Comparison of ENCODE assay signal across 16 mouse cellular contexts in the genomic region with DNA sequence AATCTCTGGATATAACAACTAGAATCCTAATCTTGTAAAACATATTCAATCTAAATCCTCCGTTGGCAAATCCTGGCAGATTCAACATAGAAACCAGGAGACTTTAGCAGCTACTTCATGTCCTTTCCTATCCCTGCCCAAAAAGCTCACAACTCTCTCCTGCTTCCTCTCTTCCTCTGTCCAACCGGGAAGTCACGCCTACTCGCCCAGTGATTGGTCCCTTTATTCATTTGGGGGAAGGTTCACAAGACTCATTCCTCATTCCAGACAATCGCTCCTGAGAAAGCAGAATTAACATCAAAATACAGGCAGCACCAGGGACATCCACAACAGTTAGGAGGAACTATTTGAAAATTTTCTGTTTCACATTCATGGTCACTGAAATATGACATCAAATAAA.
A peak's percentile ranks its signal among the peaks of the same experiment; 100 is the strongest.
DNase-seq lines count a peak whose midpoint lies in the region; ATAC-seq and TF ChIP-seq lines count a peak whose summit lies in the region.
"Had no signal": no experiment of that assay in that cellular context is flagged by ENCODE, and none has a peak within 500 bp of the region (broad histone marks: within the 10 kb centered on the region; RNA-seq: fewer than 3 reads in every experiment).

No protein-coding gene starts in this region.

- no peak overlapping the region for H3K4me2 ChIP-seq in embryonic facial prominence, embryonic 11.5 days (ENCODE audit: low read depth, low read length)
- 0 out of 2 replicates have a peak overlapping the region, but pooled peaks have one; percentile 20 for H3K4me2 ChIP-seq in embryonic facial prominence, embryonic 13.5 days
- no peak overlapping the region for H3K4me2 ChIP-seq in midbrain, embryonic 13.5 days (replicated peaks)
- H3K4me2 ChIP-seq: embryonic facial prominence, embryonic 15.5 days; heart, embryonic 11.5 days; liver, embryonic 11.5 days had no signal

- no peaks in the 10 kb centered on the region for H3K4me1 ChIP-seq in embryonic facial prominence, embryonic 11.5 days (ENCODE audit: control insufficient read depth, insufficient read depth, low read length)
- 0 out of 2 replicates have a peak, but pooled peaks cover 6% of the 10 kb centered on the region for H3K4me1 ChIP-seq in embryonic facial prominence, embryonic 10.5 days
- H3K4me1 ChIP-seq in ES-E14 (ENCODE audit: control insufficient read depth in 2 of 2, insufficient read depth in 2 of 2, low read length in 2 of 2, poor library complexity in 1 of 2): 0 out of 4 replicates have a peak, but pooled peaks cover 0 to 3% of the 10 kb centered on the region in 2 experiments
- peaks cover 10% of the 10 kb centered on the region for H3K4me1 ChIP-seq in embryonic facial prominence, embryonic 13.5 days
- H3K4me1 ChIP-seq in midbrain, embryonic 13.5 days (replicated peaks): no peaks in the 10 kb centered on the region
- H3K4me1 ChIP-seq: embryonic facial prominence, embryonic 15.5 days had no signal

- WGBS in embryonic facial prominence, embryonic 11.5 days: 14% methylated on average over 5 of the region's 5 CpGs
- WGBS in embryonic facial prominence, embryonic 10.5 days: 24% methylated on average over 5 of the region's 5 CpGs
- WGBS in embryonic facial prominence, embryonic 13.5 days: 20% methylated on average over 5 of the region's 5 CpGs
- WGBS in midbrain, embryonic 13.5 days: 16% methylated on average over 5 of the region's 5 CpGs

- H3K9ac ChIP-seq in embryonic facial prominence, embryonic 11.5 days (replicated peaks; ENCODE audit: low read length): no peak overlapping the region
- H3K9ac ChIP-seq in ES-E14 (ENCODE audit: insufficient read depth, low read depth, low read length, poor library complexity, severe bottlenecking): no peak overlapping the region
- H3K9ac ChIP-seq in embryonic facial prominence, embryonic 13.5 days: no peak overlapping the region
- no peak overlapping the region for H3K9ac ChIP-seq in midbrain, embryonic 13.5 days (replicated peaks)
- H3K9ac ChIP-seq: embryonic facial prominence, embryonic 15.5 days had no signal

- H3K4me3 ChIP-seq in embryonic facial prominence, embryonic 11.5 days (ENCODE audit: low read depth, low read length): no peak overlapping the region
- H3K4me3 ChIP-seq in embryonic facial prominence, embryonic 10.5 days: no peak overlapping the region
- no peak overlapping the region for H3K4me3 ChIP-seq in ES-E14 (ENCODE audit: insufficient read depth in 1 of 2, low read depth in 1 of 2, low read length in 2 of 2, poor library complexity in 1 of 2, severe bottlenecking in 1 of 2)
- no peak overlapping the region for H3K4me3 ChIP-seq in embryonic facial prominence, embryonic 13.5 days
- H3K4me3 ChIP-seq in midbrain, embryonic 13.5 days (replicated peaks): no peak overlapping the region
- H3K4me3 ChIP-seq: embryonic facial prominence, embryonic 15.5 days; left cerebral cortex, adult 2 months had no signal

- peak; percentile 4 for DNase-seq in embryonic facial prominence, embryonic 11.5 days (ENCODE audit: low spot score)
- no peak for DNase-seq in embryonic facial prominence, embryonic 10.5 days (ENCODE audit: low spot score)
- DNase-seq in ES-E14 (ENCODE audit: low read depth, low spot score): peak; percentile 19
- no peak for DNase-seq in urinary bladder, postnatal 4 days (ENCODE audit: low spot score in 2 of 2)
- no peak for DNase-seq in urinary bladder, postnatal 14 days (ENCODE audit: low spot score)
- DNase-seq in gastrocnemius, adult 8-10 months (ENCODE audit: low spot score in 2 of 2): no peak
- DNase-seq: adrenal gland, postnatal 25 days; B cell, adult 2 months; kidney, postnatal 25 days; lung, postnatal 36 days had no signal

- no peaks in the 10 kb centered on the region for H3K9me3 ChIP-seq in embryonic facial prominence, embryonic 11.5 days (replicated peaks; ENCODE audit: control insufficient read depth, low read length)
- H3K9me3 ChIP-seq in embryonic facial prominence, embryonic 10.5 days: no peaks in the 10 kb centered on the region
- H3K9me3 ChIP-seq in ES-E14 (ENCODE audit: control insufficient read depth, insufficient read depth, low read depth, low read length): no peaks in the 10 kb centered on the region
- H3K9me3 ChIP-seq in embryonic facial prominence, embryonic 13.5 days: no peaks in the 10 kb centered on the region
- H3K9me3 ChIP-seq in midbrain, embryonic 13.5 days: no peaks in the 10 kb centered on the region
- H3K9me3 ChIP-seq: embryonic facial prominence, embryonic 15.5 days had no signal

- in situ Hi-C loops in ES-E14 (cut with MboI; ENCODE audit: low sequenced_read_pairs in 2 of 2, unreplicated experiment in 2 of 2): no loop called here

- no peaks in the 10 kb centered on the region for H3K27me3 ChIP-seq in embryonic facial prominence, embryonic 11.5 days (ENCODE audit: control insufficient read depth, insufficient read depth, low read length)
- H3K27me3 ChIP-seq in embryonic facial prominence, embryonic 10.5 days (replicated peaks; ENCODE audit: low read depth, poor library complexity, severe bottlenecking): no peaks in the 10 kb centered on the region
- no peaks in the 10 kb centered on the region for H3K27me3 ChIP-seq in embryonic facial prominence, embryonic 13.5 days
- H3K27me3 ChIP-seq in midbrain, embryonic 13.5 days: no peaks in the 10 kb centered on the region
- H3K27me3 ChIP-seq: embryonic facial prominence, embryonic 15.5 days had no signal

- H3K27ac ChIP-seq in embryonic facial prominence, embryonic 11.5 days (replicated peaks; ENCODE audit: low read depth, low read length): no peak overlapping the region
- H3K27ac ChIP-seq in embryonic facial prominence, embryonic 10.5 days (replicated peaks): no peak overlapping the region
- H3K27ac ChIP-seq in ES-E14 (ENCODE audit: insufficient read depth, low read depth, low read length, poor library complexity, severe bottlenecking): no peak overlapping the region
- H3K27ac ChIP-seq in embryonic facial prominence, embryonic 13.5 days: no peak overlapping the region; the same call in 1 of the 2 replicates
- no peak overlapping the region for H3K27ac ChIP-seq in midbrain, embryonic 13.5 days
- H3K27ac ChIP-seq: embryonic facial prominence, embryonic 15.5 days; left cerebral cortex, adult 2 months had no signal

- no peak for ATAC-seq in embryonic facial prominence, embryonic 11.5 days (replicated peaks; ENCODE audit: insufficient number of reproducible peaks, low FRiP score, low TSS enrichment, low read depth)
- ATAC-seq in embryonic facial prominence, embryonic 13.5 days (ENCODE audit: insufficient number of reproducible peaks, insufficient read depth, low FRiP score, low TSS enrichment, low read depth): no peak
- ATAC-seq in midbrain, embryonic 13.5 days: 0 out of 2 replicates have a peak, but pooled peaks have one; percentile 37

- H3K36me3 ChIP-seq in embryonic facial prominence, embryonic 11.5 days (replicated peaks; ENCODE audit: control insufficient read depth, insufficient read depth, low read depth, low read length): no peaks in the 10 kb centered on the region
- H3K36me3 ChIP-seq in embryonic facial prominence, embryonic 10.5 days (replicated peaks): no peaks in the 10 kb centered on the region
- H3K36me3 ChIP-seq in ES-E14 (ENCODE audit: control insufficient read depth, insufficient read depth, low read length, poor library complexity, severe bottlenecking): no peaks in the 10 kb centered on the region
- no peaks in the 10 kb centered on the region for H3K36me3 ChIP-seq in embryonic facial prominence, embryonic 13.5 days
- H3K36me3 ChIP-seq in midbrain, embryonic 13.5 days: no peaks in the 10 kb centered on the region
- H3K36me3 ChIP-seq: embryonic facial prominence, embryonic 15.5 days had no signal

TF ChIP-seq in ES-E14, 5 proteins besides CTCF, POLR2A, EP300 and RAD21:
- no peak for TF ChIP-seq CHD2 (IDR thresholded peaks at IDR 0.05; ENCODE audit: low read depth, low read length)
- TF ChIP-seq HCFC1 (IDR thresholded peaks at IDR 0.05; ENCODE audit: borderline replicate concordance, insufficient read depth, low read length): no peak
- no peak for TF ChIP-seq MAFK (IDR thresholded peaks at IDR 0.05; ENCODE audit: insufficient read depth, low read depth, low read length)
- TF ChIP-seq ZNF384 (IDR thresholded peaks at IDR 0.05; ENCODE audit: low read depth, low read length): no peak
- no peak for TF ChIP-seq ZC3H11A (IDR thresholded peaks at IDR 0.05; ENCODE audit: borderline replicate concordance, low read depth, low read length)

Comparison
In these comparisons a context has a peak if more than half of its experiments do, and no peak if none do; other contexts are left out.
1. DNase-seq: peak in embryonic facial prominence, embryonic 11.5 days (single experiment) and ES-E14 (single experiment); none in embryonic facial prominence, embryonic 10.5 days (single experiment), urinary bladder, postnatal 4 days (0 of 2), urinary bladder, postnatal 14 days (single experiment) and gastrocnemius, adult 8-10 months (0 of 2).